Mouse (Mus musculus) midbrain, postnatal 0 days (tissue): Measurements from ENCODE around the gene Vwc2l. TPM values are rescaled to one million over a fixed set of nuclear protein-coding genes. Genes with fewer than 3 reads are reported as not detected.

Experiments used
- ATAC-seq: fragments of 200-750 bp; cut with Nextera tagmentation; 2 replicates; pipeline ENCODE4 v1.8.0; 2017; ENCODE audit warnings: moderate number of reproducible peaks, mild to moderate bottlenecking, moderate TSS enrichment, moderate library complexity; ENCODE audit not compliant: low FRiP score
- DNase-seq: peaks from one replicate; pipeline ENCODE4 v3.0.0-alpha.2; 2015; ENCODE audit warnings: low spot score
- H3K27ac ChIP-seq: fragments of 300-500 bp; sonication (generic); 2 replicates; pipeline ENCODE4 v1.5.1; 2014; ENCODE audit warnings: low read depth, mild to moderate bottlenecking, low read length, mixed read lengths
- H3K27me3 ChIP-seq: fragments of 300-500 bp; sonication (generic); 2 replicates; pipeline ENCODE4 v1.6.1; 2014; ENCODE audit warnings: low read length, control low read depth, mixed read lengths; ENCODE audit not compliant: insufficient read depth
- H3K36me3 ChIP-seq: fragments of 300-500 bp; sonication (generic); 2 replicates; pipeline ENCODE4 v1.6.1; 2014; ENCODE audit warnings: low read length, control low read depth, mixed read lengths; ENCODE audit not compliant: insufficient read depth
- H3K4me1 ChIP-seq: fragments of 300-500 bp; sonication (generic); 2 replicates; pipeline ENCODE4 v1.6.1; 2014; ENCODE audit warnings: mild to moderate bottlenecking, control low read depth, antibody characterized with exemption, low read length, mixed read lengths; ENCODE audit not compliant: insufficient read depth
- H3K4me2 ChIP-seq: fragments of 300-500 bp; sonication (generic); 2 replicates; pipeline ENCODE4 v1.6.1; 2014; ENCODE audit warnings: low read depth, mild to moderate bottlenecking, low read length, mixed read lengths; ENCODE audit not compliant: poor library complexity, severe bottlenecking
- H3K4me3 ChIP-seq: fragments of 300-500 bp; sonication (generic); 2 replicates; pipeline ENCODE4 v1.5.1; 2014; ENCODE audit warnings: low read depth, mild to moderate bottlenecking, low read length, moderate library complexity
- H3K9ac ChIP-seq: fragments of 300-500 bp; sonication (generic); replicated peaks from 2 replicates; pipeline ENCODE4 v1.6.1; 2014; ENCODE audit warnings: mild to moderate bottlenecking, low read length, moderate library complexity, mixed read lengths; ENCODE audit not compliant: poor library complexity, severe bottlenecking
- H3K9me3 ChIP-seq: fragments of 300-500 bp; sonication (generic); 2 replicates; pipeline ENCODE4 v1.6.1; 2016; ENCODE audit warnings: low read length, control low read depth
- CTCF ChIP-seq: IDR thresholded peaks from 2 replicates; pipeline ENCODE4 v1.5.1; 2016; ENCODE audit warnings: antibody characterized with exemption, mild to moderate bottlenecking
- WGBS: fragments of 180-500 bp; shearing (Covaris S2); extraction: QIAGEN DNeasy Blood & Tissue Kit; methylation state at CpG from one replicate; pipeline ENCODE4 v1.1.7; 2014; 5-methylcytosine and 5-hydroxymethylcytosine counted together
- polyA plus RNA-seq: library from polyadenylated mRNA; unstranded; fragments of >200 nt; fragmentation: Nextera tagmentation; extraction: Ambion mirVana; gene quantifications from 2 replicates; pipeline ENCODE4 v1.2.1, GENCODE M21; 2015
- total RNA-seq: library from RNA; depleted of rRNA; stranded (reverse); fragments of >200 nt; gene quantifications from 2 replicates; pipeline ENCODE4 v1.2.3, GENCODE M21; 2014

Gene Vwc2l
- total and polyA plus RNA-seq, 2 experiments from 2014 or later, result 10.1 to 27.7 TPM

DNA sequence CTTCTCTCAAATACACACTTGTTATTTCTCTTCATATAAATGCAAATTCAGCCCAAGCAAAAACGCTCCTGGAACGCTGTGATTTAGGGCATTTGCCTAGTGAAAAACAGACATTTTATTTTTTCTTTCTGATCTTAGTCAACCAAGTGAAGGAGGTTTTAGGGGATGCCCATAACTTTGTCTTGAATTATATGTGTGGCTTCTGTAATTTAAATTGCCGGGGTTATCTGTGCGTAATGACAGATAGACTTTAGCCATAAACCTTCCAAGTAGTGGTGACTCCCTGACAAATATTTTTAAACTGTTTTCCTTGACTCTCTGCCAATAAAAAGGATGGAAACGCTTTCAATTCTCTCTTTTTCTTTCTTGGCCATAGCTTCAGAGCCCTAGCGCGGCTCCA lies 116.7 kb downstream of the Vwc2l start:
- Histone ChIP-seq H3K27me3 (no peaks in the 10 kb centered on the region), H3K27ac (no peak overlapping the region), H3K36me3 (no peaks in the 10 kb centered on the region), H3K4me2 (no peak overlapping the region), H3K9ac (no peak overlapping the region), H3K9me3 (no peaks in the 10 kb centered on the region), H3K4me3 (no peak overlapping the region), H3K4me1 (no peaks in the 10 kb centered on the region)
- no peak for TF ChIP-seq CTCF
- WGBS, result 83% methylated on average over 7 of the region's 7 CpGs
- DNase-seq, result no peak
- ATAC-seq, result no peak

DNA sequence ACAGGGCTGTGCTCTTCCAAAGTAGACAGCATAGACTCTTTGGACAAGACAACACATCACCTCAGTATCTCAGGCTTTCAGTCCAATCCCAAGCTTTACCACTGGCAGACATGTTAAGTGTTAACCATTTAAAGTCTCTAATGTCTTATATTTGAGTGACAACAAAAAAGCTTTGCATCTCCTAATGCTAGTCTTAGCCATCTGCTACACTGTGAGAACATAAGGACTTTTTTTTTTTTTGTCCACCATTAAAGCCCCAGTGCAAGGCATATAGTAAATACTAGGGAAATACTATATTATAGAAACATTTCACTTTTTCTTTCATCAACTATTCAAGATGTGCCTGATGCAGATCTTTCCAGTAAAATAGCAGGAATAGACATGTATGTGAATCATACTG lies 119.8 kb downstream of the Vwc2l start:
- no peak overlapping the region for H3K4me2 ChIP-seq
- no peak overlapping the region for H3K4me3 ChIP-seq
- H3K27me3 ChIP-seq, result no peaks in the 10 kb centered on the region
- H3K9ac ChIP-seq, result no peak overlapping the region
- no peaks in the 10 kb centered on the region for H3K36me3 ChIP-seq
- DNase-seq (no peak), ATAC-seq (no peak)
- no peak overlapping the region for H3K27ac ChIP-seq
- H3K9me3 ChIP-seq, result no peaks in the 10 kb centered on the region
- no peaks in the 10 kb centered on the region for H3K4me1 ChIP-seq
- TF ChIP-seq CTCF, result no peak

- ATAC-seq, result no peak
- no peak overlapping the region for H3K9ac ChIP-seq
- peak; percentile 38 for DNase-seq
- H3K27ac ChIP-seq, result no peak overlapping the region
- no peak overlapping the region for H3K4me2 ChIP-seq
- no peaks in the 10 kb centered on the region for H3K9me3 ChIP-seq
- H3K27me3 ChIP-seq, result no peaks in the 10 kb centered on the region
- H3K4me1 ChIP-seq, result no peaks in the 10 kb centered on the region
- 51% methylated on average over 12 of the region's 12 CpGs for WGBS
- H3K4me3 ChIP-seq, result no peak overlapping the region
- no peaks in the 10 kb centered on the region for H3K36me3 ChIP-seq
- TF ChIP-seq CTCF, result peak; percentile 19; the same call in 1 of the 2 replicates
Observed at GRCm38 (mm10) chr1:70851633-70852390, 126.3 kb downstream of the Vwc2l start.

DNA sequence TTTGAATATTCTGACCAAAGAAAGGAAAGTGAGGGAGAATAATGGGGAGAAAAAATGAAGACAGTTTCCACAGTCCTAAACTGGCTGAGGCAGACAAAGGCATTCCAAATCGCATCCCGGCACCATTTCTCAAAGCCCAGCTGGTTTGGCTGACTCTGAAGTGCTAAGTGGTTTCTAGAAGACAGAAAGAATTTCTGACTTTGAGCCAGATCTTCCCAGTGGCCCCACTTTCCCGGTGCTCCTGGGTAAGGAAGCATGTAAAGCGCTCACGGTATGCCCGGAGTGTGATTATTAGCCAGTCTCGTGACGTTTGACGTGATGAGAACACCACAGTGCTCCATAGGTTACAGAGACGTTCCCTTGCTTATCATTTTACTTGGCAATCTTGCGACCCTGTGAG lies 127.9 kb downstream of the Vwc2l start:
- Histone ChIP-seq H3K4me3 (no peak overlapping the region), H3K4me1 (no peaks in the 10 kb centered on the region), H3K9ac (no peak overlapping the region), H3K27me3 (no peaks in the 10 kb centered on the region), H3K36me3 (no peaks in the 10 kb centered on the region), H3K27ac (no peak overlapping the region), H3K9me3 (no peaks in the 10 kb centered on the region), H3K4me2 (no peak overlapping the region)
- 67% methylated on average over 11 of the region's 11 CpGs for WGBS
- DNase-seq (peak; percentile 51), ATAC-seq (no peak)
- no peak for TF ChIP-seq CTCF

GRCm38 (mm10) chr1:70855912-70856311 lies 130.4 kb downstream of the Vwc2l start:
- WGBS, result 68% methylated on average over 5 of the region's 5 CpGs

GRCm38 (mm10) chr1:70861672-70862071 lies 136.2 kb downstream of the Vwc2l start:
- Histone ChIP-seq H3K27ac (no peak overlapping the region), H3K9ac (no peak overlapping the region), H3K27me3 (no peaks in the 10 kb centered on the region), H3K36me3 (no peaks in the 10 kb centered on the region), H3K9me3 (no peaks in the 10 kb centered on the region), H3K4me1 (no peaks in the 10 kb centered on the region), H3K4me3 (no peak overlapping the region), H3K4me2 (no peak overlapping the region)
- no peak for DNase-seq
- TF ChIP-seq CTCF, result no peak
- ATAC-seq, result no peak
- 29% methylated on average over 2 of the region's 2 CpGs for WGBS

More at GRCm38 (mm10) chr1:70855912-70856311, 130.4 kb downstream of the Vwc2l start:
- H3K4me2 ChIP-seq, result no peak overlapping the region
- ATAC-seq (no peak), DNase-seq (no peak)
- H3K9me3 ChIP-seq, result no peaks in the 10 kb centered on the region
- H3K36me3 ChIP-seq, result no peaks in the 10 kb centered on the region
- TF ChIP-seq CTCF, result no peak
- no peak overlapping the region for H3K4me3 ChIP-seq
- no peaks in the 10 kb centered on the region for H3K27me3 ChIP-seq
- no peaks in the 10 kb centered on the region for H3K4me1 ChIP-seq
- H3K9ac ChIP-seq, result no peak overlapping the region
- no peak overlapping the region for H3K27ac ChIP-seq
